Mouse (Mus musculus) olfactory bulb, adult 2 months (tissue): ENCODE results near the gene Tm9sf1.

Source experiments
- CTCF ChIP-seq: fragments of 200-500 bp; IDR thresholded peaks from 2 replicates; pipeline ENCODE4 v1.5.1; 2012; ENCODE audit warnings: low read depth, mild to moderate bottlenecking, low read length, moderate library complexity; ENCODE audit not compliant: insufficient read depth
- POLR2A ChIP-seq: fragments of 200-500 bp; IDR thresholded peaks from 2 replicates; pipeline ENCODE4 v1.6.1; 2012; ENCODE audit warnings: mild to moderate bottlenecking, low read depth, low read length, moderate library complexity; ENCODE audit not compliant: insufficient read depth

DNA sequence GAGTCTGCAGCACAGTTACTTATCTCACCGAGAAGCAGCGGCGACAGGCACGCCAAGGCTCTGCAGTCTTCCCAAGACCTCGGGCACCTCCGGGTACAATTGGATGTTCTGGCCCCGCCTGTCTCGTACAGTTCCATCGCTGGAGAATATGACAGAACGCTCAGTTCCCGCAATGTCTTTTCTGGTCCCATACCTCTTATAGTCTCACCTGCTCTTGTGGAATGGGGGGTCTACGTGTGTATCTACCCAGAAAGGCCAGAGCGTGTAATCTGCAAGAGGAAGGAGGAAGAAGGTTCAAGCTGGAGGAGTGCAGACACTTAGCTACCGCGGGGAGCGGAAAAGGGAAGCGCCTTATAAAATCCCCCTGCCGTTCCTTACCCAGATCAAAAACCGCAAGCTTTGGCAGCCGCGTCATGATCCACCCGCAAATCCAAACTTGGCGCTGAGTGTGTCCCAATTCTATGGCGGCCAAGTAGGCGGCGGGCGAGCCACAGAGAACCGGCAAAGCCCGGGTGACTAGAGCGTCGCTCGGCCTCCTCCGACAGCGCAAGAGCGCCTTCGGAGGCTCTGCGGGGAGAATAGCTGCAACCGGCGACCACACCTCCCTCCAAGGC, 16.5 kb upstream of the Tm9sf1 start, which contains the start of gene Mdp1:
- TF ChIP-seq POLR2A: no peak
- peak; percentile 84 for TF ChIP-seq CTCF
